ENCODE assay signal across 8 mouse cellular contexts in the genomic region with DNA sequence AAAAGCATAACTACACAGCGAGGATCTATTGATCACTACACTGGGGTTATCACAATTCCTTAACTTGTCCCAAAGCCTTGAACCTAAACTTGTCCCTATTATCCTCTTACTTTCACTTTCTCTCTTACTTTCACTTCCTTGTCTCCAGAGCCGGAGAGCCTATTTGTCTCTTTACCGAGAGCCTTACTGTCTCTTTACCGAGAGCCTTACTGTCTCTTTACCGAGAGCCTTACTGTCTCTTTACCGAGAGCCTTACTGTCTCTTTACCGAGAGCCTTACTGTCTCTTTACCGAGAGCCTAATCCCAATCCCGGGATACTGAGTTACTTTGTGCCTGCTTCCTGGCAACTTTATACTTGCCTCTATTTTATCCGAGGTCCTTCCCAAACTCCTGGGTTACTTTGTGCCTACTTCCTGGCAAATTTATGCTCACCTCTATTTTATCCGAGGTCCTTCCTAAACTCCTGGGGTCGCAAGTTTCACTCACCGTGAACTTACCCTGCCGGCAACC.
DNase-seq lines count a peak whose midpoint lies in the region; TF ChIP-seq lines count a peak whose summit lies in the region.
"Not testable (repeated sequence)": the region's sequence is repeated elsewhere in the genome, so short reads cannot be mapped to it uniquely, and the experiment has no call there.

No protein-coding gene starts in this region.

- H3K4me1 ChIP-seq in lung, adult 2 months (ENCODE audit: control insufficient read depth, insufficient read depth, low read length), result not testable (repeated sequence)

- WGBS in lung, adult 2 months, result 93% methylated on average over 11 of the region's 14 CpGs

- peak; percentile 1 to 4 for DNase-seq in CD8-positive naive resting alpha-beta T cell, adult 2 months (ENCODE audit: low read depth in 2 of 2, low spot score in 2 of 2)
- DNase-seq in cerebellum, adult 9-11 months, result peak; percentile 4
- DNase-seq in gastrocnemius, postnatal 4 days (ENCODE audit: low spot score in 2 of 2), result peak; percentile 17 to 39
- DNase-seq in heart, postnatal 4 days, result peak; percentile 21
- peak; percentile 7 to 9 for DNase-seq in layer of hippocampus, adult 8-10 months (ENCODE audit: low spot score in 2 of 2)
- peak; percentile 8 for DNase-seq in lung, adult 2 months
- peak; percentile 7 for DNase-seq in right cerebral cortex, adult 18-20 months
- peak; percentile 9 to 14 for DNase-seq in thymus, postnatal 10 days (ENCODE audit: low spot score in 2 of 2)

- not testable (repeated sequence) for H3K4me3 ChIP-seq in lung, adult 2 months (replicated peaks; ENCODE audit: extremely low read depth, low read depth, low read length)

- TF ChIP-seq CTCF in lung, adult 2 months (IDR thresholded peaks at IDR 0.05; ENCODE audit: insufficient read depth, low read length), result not testable (repeated sequence)

- not testable (repeated sequence) for TF ChIP-seq POLR2A in lung, adult 2 months (IDR thresholded peaks at IDR 0.05; ENCODE audit: borderline replicate concordance, extremely low read depth, low read depth, low read length)
